Mouse (Mus musculus): Measurements from ENCODE around the gene Fth1.

The Fth1 gene

DNA sequence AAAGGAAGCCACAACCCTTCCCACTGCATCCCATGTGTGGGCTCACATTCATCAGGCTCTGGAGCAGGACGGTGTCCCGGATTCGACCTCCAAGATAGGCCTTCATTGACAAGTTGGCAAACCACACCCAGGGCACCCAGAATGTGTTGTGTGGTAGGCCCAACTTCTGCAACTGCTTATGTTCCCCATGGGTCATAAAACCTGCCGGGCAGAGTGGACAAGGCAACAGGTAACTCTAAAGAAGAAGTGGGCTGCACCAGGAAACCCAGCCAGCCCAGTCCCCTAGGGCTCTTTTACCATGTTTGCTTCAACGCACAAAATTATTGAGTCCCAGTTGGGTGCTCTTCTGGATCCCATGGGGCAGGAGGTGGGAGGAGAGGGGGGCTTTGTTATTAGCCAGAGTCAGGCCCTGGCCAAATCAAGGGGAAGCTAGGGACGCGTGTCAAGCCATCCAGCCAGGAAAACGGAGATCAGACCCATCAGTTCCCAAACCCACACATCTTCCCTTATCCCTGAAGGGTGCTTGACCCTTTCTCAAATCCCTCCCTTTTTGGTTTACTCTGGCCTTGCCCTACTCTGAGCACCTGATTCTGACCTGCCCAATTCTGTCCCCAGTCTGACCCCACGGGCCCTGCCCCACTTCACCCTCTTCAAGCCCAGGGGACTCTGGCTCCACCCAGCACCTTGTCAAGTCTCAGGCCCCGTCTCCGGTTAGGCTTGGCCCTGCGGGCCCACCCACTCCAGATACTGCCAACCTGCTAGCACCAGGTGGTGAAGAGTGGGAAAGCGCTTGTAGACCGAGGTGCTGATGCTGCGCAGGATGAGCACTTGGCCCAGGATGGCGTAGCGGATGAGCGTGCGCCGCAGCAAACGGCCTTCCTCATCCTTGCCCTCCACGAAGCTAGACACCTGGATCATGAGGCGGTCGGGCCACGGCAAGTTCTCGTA, 11.9 kb downstream of the Fth1 start:
- no peak for DNase-seq (ENCODE audit: low spot score)

DNA sequence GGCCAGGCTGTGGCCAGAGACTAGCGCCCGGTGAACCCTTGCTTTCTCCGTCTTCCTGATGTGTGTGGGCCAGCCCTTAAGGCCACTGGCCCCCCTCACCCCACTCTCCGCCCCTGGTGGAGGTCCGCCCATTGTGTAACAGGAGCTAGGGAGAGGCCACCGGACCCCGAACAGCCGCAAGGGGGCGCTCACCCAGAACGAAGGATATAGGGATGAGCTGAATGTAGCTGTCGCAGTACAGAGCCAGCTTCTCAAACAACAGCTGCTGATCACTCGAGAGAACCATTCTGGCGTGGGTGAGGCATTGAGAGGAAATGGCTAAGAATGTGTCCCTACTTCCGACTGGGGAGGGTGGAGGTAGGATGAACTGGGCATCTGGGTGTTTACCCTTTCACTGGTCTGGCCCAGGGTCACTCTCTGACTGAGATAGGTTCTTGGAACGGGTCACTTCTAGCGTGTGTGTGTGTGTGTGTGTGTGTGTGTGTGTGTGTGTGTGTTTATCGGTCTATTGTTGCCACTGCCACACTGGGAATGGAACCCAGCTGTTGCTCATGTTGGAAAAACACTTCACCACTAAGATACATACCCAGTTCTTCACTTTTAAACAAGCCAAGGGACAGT, 12.7 kb downstream of the Fth1 start:
- DNase-seq (ENCODE audit: low spot score): peak; percentile 76

GRCm38 (mm10) chr19:9997204-9998062, 17.0 kb downstream of the Fth1 start:
- no peak for DNase-seq (ENCODE audit: low spot score)

DNA sequence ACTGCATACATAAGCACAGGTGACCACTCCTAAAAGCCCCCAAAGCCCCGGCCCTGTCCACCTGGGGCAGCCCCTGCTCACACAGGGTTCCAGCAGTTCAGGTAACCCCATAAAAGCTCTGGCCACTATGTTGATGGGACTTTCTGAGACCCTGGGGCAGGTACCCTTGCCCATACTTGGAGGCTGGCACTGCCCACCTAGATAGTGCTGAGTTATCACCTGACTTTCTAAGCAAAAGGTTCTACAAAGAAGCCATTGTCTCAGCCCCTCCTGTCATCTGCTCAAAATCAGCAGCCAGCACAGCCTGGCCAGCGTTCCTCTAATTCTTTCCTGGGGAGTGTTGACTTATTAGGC, 17.6 kb downstream of the Fth1 start:
- DNase-seq (ENCODE audit: low spot score): no peak

GRCm38 (mm10) chr19:9998736-9999486, 18.5 kb downstream of the Fth1 start:
- no peak for DNase-seq (ENCODE audit: low spot score)

GRCm38 (mm10) chr19:10000330-10000729, 19.9 kb downstream of the Fth1 start:
- no peak for DNase-seq (ENCODE audit: low spot score)

DNA sequence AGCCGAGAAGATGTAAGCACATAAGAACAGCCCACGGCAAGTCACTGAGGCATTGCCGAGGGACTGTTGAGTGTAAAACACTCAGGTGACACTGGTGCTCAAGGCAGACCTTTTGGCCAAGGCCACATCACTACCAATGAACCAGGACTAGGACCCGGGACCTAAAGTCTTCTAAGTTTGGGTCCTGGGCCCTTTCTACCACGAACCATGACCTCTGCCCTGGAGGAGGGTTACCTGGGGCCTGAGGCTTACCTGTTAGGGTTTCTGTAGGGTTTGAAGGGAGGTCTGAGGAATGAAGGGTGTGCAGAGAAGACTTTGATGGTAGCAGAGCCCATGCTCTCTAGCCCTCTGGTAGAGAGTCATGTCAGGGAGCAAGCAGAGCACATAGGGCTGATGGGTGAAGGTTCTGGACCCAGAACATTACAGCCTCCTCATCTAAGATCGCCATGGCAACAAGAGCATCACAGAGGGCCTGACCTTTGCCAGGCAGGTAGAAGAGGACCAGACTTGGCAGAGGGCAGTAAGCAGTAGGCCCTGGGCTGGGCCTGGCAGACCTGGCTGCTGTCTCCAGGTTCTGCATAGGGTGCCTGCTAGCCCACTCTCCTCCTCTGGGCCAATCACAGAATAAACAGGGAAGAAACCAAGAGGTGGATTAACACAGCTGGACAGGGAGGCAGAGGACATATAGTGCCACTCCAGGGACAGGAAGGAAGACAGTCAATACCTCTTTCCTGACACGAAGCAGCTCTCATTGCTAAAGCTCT, 21.0 kb downstream of the Fth1 start, which contains the start of the genes Best1 and Rab3il1:
Best1 (minus strand) TSS at position 428 of the 764 bp plus-strand sequence.
Rab3il1 (plus strand) TSS at position 464 of the 764 bp plus-strand sequence.
- DNase-seq (ENCODE audit: low spot score): no peak

GRCm38 (mm10) chr19:10003696-10004095, 23.3 kb downstream of the Fth1 start:
- no peak for DNase-seq (ENCODE audit: low spot score)

GRCm38 (mm10) chr19:10011408-10011807, 31.0 kb downstream of the Fth1 start:
- no peak for DNase-seq (ENCODE audit: low spot score)

- no peak for DNase-seq (ENCODE audit: low spot score)
These were observed 32.5 kb downstream of the Fth1 start for GRCm38 (mm10) chr19:10012827-10013278.

DNA sequence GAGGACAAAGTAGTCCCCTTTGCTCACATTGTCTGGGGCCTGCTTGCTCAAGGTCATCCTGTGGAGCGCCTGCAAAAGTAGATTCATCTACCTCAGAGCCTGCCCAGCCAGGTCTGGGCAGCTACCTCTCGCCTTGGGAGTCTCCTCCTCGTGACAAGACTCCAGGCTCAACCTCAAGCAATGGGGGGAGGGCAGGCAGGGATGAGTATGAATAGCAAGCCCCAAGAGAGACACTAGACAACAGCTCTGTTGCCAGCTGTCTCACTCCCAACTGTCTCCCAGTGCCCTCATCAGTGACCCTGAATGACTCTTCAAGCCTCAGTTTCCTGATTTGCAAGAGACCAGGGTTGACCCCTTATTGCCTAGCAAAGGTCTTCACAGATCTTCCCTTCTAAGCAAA, 33.0 kb downstream of the Fth1 start:
- DNase-seq (ENCODE audit: low spot score): no peak

GRCm38 (mm10) chr19:10013913-10014312, 33.5 kb downstream of the Fth1 start:
- DNase-seq (ENCODE audit: low spot score): peak; percentile 53

- DNase-seq (ENCODE audit: low spot score): peak; percentile 77
These were observed 34.4 kb downstream of the Fth1 start for GRCm38 (mm10) chr19:10014824-10015223.

DNA sequence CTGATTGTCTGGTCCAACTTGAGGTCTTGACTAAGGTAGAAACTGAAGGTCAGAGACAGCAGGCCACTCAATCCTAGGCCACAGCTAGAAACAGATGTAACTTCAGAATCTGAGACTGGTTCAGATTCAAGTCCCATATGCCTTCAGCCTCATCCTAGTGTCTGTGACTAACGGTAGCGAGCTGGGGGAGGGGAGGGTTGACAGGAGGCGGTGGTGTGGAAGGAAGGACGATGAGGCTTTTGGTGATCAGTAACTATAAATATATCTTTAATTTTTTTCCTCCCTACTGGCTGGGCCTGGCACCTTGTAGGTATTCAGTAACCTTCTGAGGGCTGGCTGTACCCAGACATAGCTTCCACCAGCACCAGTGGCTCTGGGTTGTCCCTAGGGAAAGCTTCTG, 35.0 kb downstream of the Fth1 start:
- peak; percentile 28 for DNase-seq (ENCODE audit: low spot score)

DNA sequence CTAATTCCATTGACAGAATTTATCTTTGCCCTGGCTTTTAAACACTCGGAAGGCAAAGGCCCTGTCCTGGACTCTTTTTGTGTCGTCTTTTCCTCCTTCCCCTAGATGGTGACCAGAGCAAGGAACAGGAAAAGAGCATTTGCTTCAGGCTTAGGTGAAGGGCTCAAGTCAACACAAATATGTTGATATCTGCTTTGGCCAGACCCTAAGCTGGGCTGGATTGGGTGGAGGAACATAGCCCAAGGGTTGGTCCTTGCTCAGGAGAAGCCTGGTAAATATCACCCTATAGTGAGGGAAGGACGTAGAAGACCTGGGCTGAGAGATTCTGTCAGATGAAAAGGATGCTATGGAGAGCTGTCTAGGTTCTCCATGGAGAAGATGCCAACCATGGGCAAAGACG, 35.8 kb downstream of the Fth1 start:
- DNase-seq (ENCODE audit: low spot score): peak; percentile 37

- peak; percentile 89 for DNase-seq (ENCODE audit: low spot score)
These were observed 37.5 kb downstream of the Fth1 start for GRCm38 (mm10) chr19:10017637-10018526.

GRCm38 (mm10) chr19:10018527-10018818, 38.1 kb downstream of the Fth1 start:
- DNase-seq (ENCODE audit: low spot score): no peak

- no peak for DNase-seq (ENCODE audit: low spot score)
These were observed 38.9 kb downstream of the Fth1 start for GRCm38 (mm10) chr19:10019214-10019760.

- DNase-seq (ENCODE audit: low spot score): no peak
These were observed 41.6 kb downstream of the Fth1 start for GRCm38 (mm10) chr19:10021981-10022380.
